Mouse (Mus musculus): ENCODE results near the gene Rpf2.

The Rpf2 gene

GRCm38 (mm10) chr10:40246374-40247165 lies at the start of gene Rpf2:
TSS of gene Rpf2 (minus strand) at chr10:40247036.
- peak; percentile 74 for DNase-seq (ENCODE audit: low read depth, low spot score)

- DNase-seq (ENCODE audit: low read depth, low spot score) = no peak
These were observed 45.8 kb upstream of the Rpf2 start for GRCm38 (mm10) chr10:40292640-40293039.

GRCm38 (mm10) chr10:40286767-40287166 lies 39.9 kb upstream of the Rpf2 start:
- DNase-seq (ENCODE audit: low read depth, low spot score) = no peak

GRCm38 (mm10) chr10:40285571-40285970 lies 38.7 kb upstream of the Rpf2 start:
- no peak for DNase-seq (ENCODE audit: low read depth, low spot score)

GRCm38 (mm10) chr10:40284997-40285396 lies 38.2 kb upstream of the Rpf2 start:
- no peak for DNase-seq (ENCODE audit: low read depth, low spot score)

- DNase-seq (ENCODE audit: low read depth, low spot score) = no peak
These were observed 37.5 kb upstream of the Rpf2 start for GRCm38 (mm10) chr10:40284179-40284831.

GRCm38 (mm10) chr10:40283636-40284035 lies 36.8 kb upstream of the Rpf2 start:
- no peak for DNase-seq (ENCODE audit: low read depth, low spot score)

GRCm38 (mm10) chr10:40281565-40281964 lies 34.7 kb upstream of the Rpf2 start:
- DNase-seq (ENCODE audit: low read depth, low spot score) = no peak

- no peak for DNase-seq (ENCODE audit: low read depth, low spot score)
These were observed 31.5 kb upstream of the Rpf2 start for GRCm38 (mm10) chr10:40278317-40278716.

GRCm38 (mm10) chr10:40275991-40276390 lies 29.2 kb upstream of the Rpf2 start:
- no peak for DNase-seq (ENCODE audit: low read depth, low spot score)

GRCm38 (mm10) chr10:40273938-40274337 lies 27.1 kb upstream of the Rpf2 start:
- no peak for DNase-seq (ENCODE audit: low read depth, low spot score)

GRCm38 (mm10) chr10:40271216-40271615 lies 24.4 kb upstream of the Rpf2 start:
- DNase-seq (ENCODE audit: low read depth, low spot score) = no peak

GRCm38 (mm10) chr10:40264920-40265319 lies 18.1 kb upstream of the Rpf2 start:
- DNase-seq (ENCODE audit: low read depth, low spot score) = no peak

- DNase-seq (ENCODE audit: low read depth, low spot score) = no peak
These were observed 16.9 kb upstream of the Rpf2 start for GRCm38 (mm10) chr10:40263691-40264090.

- no peak for DNase-seq (ENCODE audit: low read depth, low spot score)
These were observed 15.4 kb upstream of the Rpf2 start for GRCm38 (mm10) chr10:40262200-40262599.

- no peak for DNase-seq (ENCODE audit: low read depth, low spot score)
These were observed 13.5 kb upstream of the Rpf2 start for GRCm38 (mm10) chr10:40260305-40260704.

- no peak for DNase-seq (ENCODE audit: low read depth, low spot score)
These were observed 12.7 kb upstream of the Rpf2 start for GRCm38 (mm10) chr10:40259542-40259941.

- peak; percentile 67 for DNase-seq (ENCODE audit: low read depth, low spot score)
These were observed 12.1 kb upstream of the Rpf2 start for GRCm38 (mm10) chr10:40258976-40259375.

GRCm38 (mm10) chr10:40258401-40258966 lies 11.6 kb upstream of the Rpf2 start:
- DNase-seq (ENCODE audit: low read depth, low spot score) = peak; percentile 88

GRCm38 (mm10) chr10:40257414-40258255 lies 10.8 kb upstream of the Rpf2 start, which contains the start of gene Gtf3c6:
TSS of gene Gtf3c6 (minus strand) at chr10:40258108.
- peak; percentile 87 for DNase-seq (ENCODE audit: low read depth, low spot score)

GRCm38 (mm10) chr10:40256716-40257115 lies 9.9 kb upstream of the Rpf2 start:
- no peak for DNase-seq (ENCODE audit: low read depth, low spot score)

- no peak for DNase-seq (ENCODE audit: low read depth, low spot score)
These were observed 4.1 kb upstream of the Rpf2 start for GRCm38 (mm10) chr10:40250969-40251368.
